Comparison of ENCODE assay signal across 20 mouse cellular contexts in genomic region chr13:41231389-41231983, GRCm38 (mm10). TPM values are rescaled to one million over a fixed set of nuclear protein-coding genes. Genes with fewer than 3 reads are reported as not detected.
DNase-seq lines count a peak whose midpoint lies in the region; ATAC-seq and TF ChIP-seq lines count a peak whose summit lies in the region.
"Had no signal": no experiment of that assay in that cellular context is flagged by ENCODE, and none has a peak within 500 bp of the region (broad histone marks: within the 10 kb centered on the region; RNA-seq: fewer than 3 reads in every experiment).

No protein-coding gene starts in this region.

- no peak for TF ChIP-seq CTCF in liver, adult 2 months (IDR thresholded peaks at IDR 0.05; ENCODE audit: low read depth, low read length)
- no peak for TF ChIP-seq CTCF in brain, embryonic 14.5 days (IDR thresholded peaks at IDR 0.05; ENCODE audit: borderline replicate concordance, extremely low read depth, insufficient read depth, insufficient read length)

- no peak overlapping the region for H3K27ac ChIP-seq in forebrain, embryonic 14.5 days (ENCODE audit: low read depth, low read length)
- H3K27ac ChIP-seq in forebrain, embryonic 11.5 days (ENCODE audit: low read depth, low read length), result no peak overlapping the region
- peak overlapping the region; percentile 55 for H3K27ac ChIP-seq in liver, adult 2 months (replicated peaks; ENCODE audit: insufficient read depth, low read depth, low read length)
- H3K27ac ChIP-seq: hindbrain, embryonic 10.5 days; intestine, embryonic 15.5 days; limb, embryonic 10.5 days; neural tube, embryonic 13.5 days had no signal

- ATAC-seq in forebrain, embryonic 14.5 days, result peak; percentile 88
- no peak for ATAC-seq in forebrain, embryonic 11.5 days (replicated peaks; ENCODE audit: low FRiP score)
- ATAC-seq: activated CD4-positive, CD25-positive, alpha-beta regulatory T cell, adult 4 months had no signal

- no peak overlapping the region for H3K9ac ChIP-seq in forebrain, embryonic 14.5 days (ENCODE audit: low read length)
- no peak overlapping the region for H3K9ac ChIP-seq in forebrain, embryonic 11.5 days (ENCODE audit: low read length)
- peak overlapping the region; percentile 12; the same call in 1 of the 2 replicates for H3K9ac ChIP-seq in liver, adult 2 months (ENCODE audit: low read depth, low read length)
- H3K9ac ChIP-seq: intestine, embryonic 15.5 days; neural tube, embryonic 13.5 days had no signal

- no peak overlapping the region for H3K4me2 ChIP-seq in forebrain, embryonic 14.5 days (ENCODE audit: low read length)
- H3K4me2 ChIP-seq in forebrain, embryonic 11.5 days (ENCODE audit: low read depth, low read length, severe bottlenecking), result no peak overlapping the region
- H3K4me2 ChIP-seq: neural tube, embryonic 13.5 days had no signal

- H3K4me1 ChIP-seq in forebrain, embryonic 14.5 days (ENCODE audit: control insufficient read depth, insufficient read depth, low read length), result no peaks in the 10 kb centered on the region
- no peaks in the 10 kb centered on the region for H3K4me1 ChIP-seq in forebrain, embryonic 11.5 days (replicated peaks; ENCODE audit: control insufficient read depth, insufficient read depth, low read length)
- H3K4me1 ChIP-seq in liver, adult 2 months (ENCODE audit: control insufficient read depth, insufficient read depth, low read length), result peaks cover 33% of the 10 kb centered on the region
- H3K4me1 ChIP-seq: hindbrain, embryonic 10.5 days; intestine, embryonic 15.5 days; limb, embryonic 10.5 days; neural tube, embryonic 13.5 days had no signal

- no peaks in the 10 kb centered on the region for H3K36me3 ChIP-seq in forebrain, embryonic 14.5 days (ENCODE audit: control insufficient read depth, insufficient read depth, low read length)
- no peaks in the 10 kb centered on the region for H3K36me3 ChIP-seq in forebrain, embryonic 11.5 days (ENCODE audit: control insufficient read depth, insufficient read depth, low read length)
- no peaks in the 10 kb centered on the region for H3K36me3 ChIP-seq in liver, adult 2 months (ENCODE audit: control insufficient read depth, insufficient read depth, low read length)
- H3K36me3 ChIP-seq: hindbrain, embryonic 10.5 days; intestine, embryonic 15.5 days; limb, embryonic 10.5 days; neural tube, embryonic 13.5 days had no signal

- no peaks in the 10 kb centered on the region for H3K9me3 ChIP-seq in forebrain, embryonic 14.5 days (replicated peaks; ENCODE audit: control insufficient read depth, low read length)
- no peaks in the 10 kb centered on the region for H3K9me3 ChIP-seq in forebrain, embryonic 11.5 days (ENCODE audit: control insufficient read depth, low read length)
- H3K9me3 ChIP-seq: hindbrain, embryonic 10.5 days; intestine, embryonic 15.5 days; limb, embryonic 10.5 days; neural tube, embryonic 13.5 days had no signal

- peak; percentile 94 for DNase-seq in forebrain, embryonic 14.5 days (ENCODE audit: low spot score)
- no peak for DNase-seq in forebrain, embryonic 11.5 days (ENCODE audit: low spot score)
- no peak for DNase-seq in liver, adult 2 months (ENCODE audit: extremely low read depth, low read depth, low spot score)
- DNase-seq in liver, result no peak
- DNase-seq in Muller cell, postnatal 12 days (ENCODE audit: inconsistent ontology term), result peak; percentile 16
- peak; percentile 95 for DNase-seq in brain, embryonic 14.5 days (ENCODE audit: low read depth)
- no peak for DNase-seq in MN1 (ENCODE audit: low spot score)
- DNase-seq in adrenal gland, adult 8-10 months, result no peak
- DNase-seq: retina, postnatal 1 day; thymus, postnatal 25 days had no signal

- no peak overlapping the region for H3K4me3 ChIP-seq in forebrain, embryonic 14.5 days (ENCODE audit: low read depth, low read length)
- H3K4me3 ChIP-seq in forebrain, embryonic 11.5 days (ENCODE audit: low read depth, low read length), result no peak overlapping the region
- H3K4me3 ChIP-seq in liver, adult 2 months (ENCODE audit: insufficient read depth, low read depth, low read length), result no peak overlapping the region
- H3K4me3 ChIP-seq: hindbrain, embryonic 10.5 days; intestine, embryonic 15.5 days; limb, embryonic 10.5 days; neural tube, embryonic 13.5 days had no signal

- H3K79me2 ChIP-seq in liver, adult 2 months (ENCODE audit: control insufficient read depth, insufficient read depth, low read length), result no peaks in the 10 kb centered on the region

- TF ChIP-seq POLR2A in liver, adult 2 months (IDR thresholded peaks at IDR 0.05; ENCODE audit: extremely low read depth, insufficient read depth, low read length), result no peak
- TF ChIP-seq POLR2A in brain, embryonic 14.5 days (IDR thresholded peaks at IDR 0.05; ENCODE audit: borderline replicate concordance, extremely low read depth, insufficient read depth, insufficient read length, poor library complexity, severe bottlenecking), result no peak

- WGBS in forebrain, embryonic 14.5 days, result 40% methylated on average over 12 of the region's 12 CpGs
- 90% methylated on average over 12 of the region's 12 CpGs for WGBS in forebrain, embryonic 11.5 days
- WGBS in liver, adult 2 months, result 81% methylated on average over 12 of the region's 12 CpGs

- no peaks in the 10 kb centered on the region for H3K27me3 ChIP-seq in forebrain, embryonic 14.5 days (replicated peaks; ENCODE audit: control insufficient read depth, insufficient read depth, low read length)
- no peaks in the 10 kb centered on the region for H3K27me3 ChIP-seq in forebrain, embryonic 11.5 days (ENCODE audit: control insufficient read depth, insufficient read depth, low read length)
- no peaks in the 10 kb centered on the region for H3K27me3 ChIP-seq in liver, adult 2 months (ENCODE audit: control insufficient read depth, insufficient read depth, low read length)
- H3K27me3 ChIP-seq: intestine, embryonic 15.5 days; neural tube, embryonic 13.5 days had no signal

RNA-seq across cellular contexts. Expression of gene Elovl2, which starts 11.3 kb away (rescaled TPM):
- polyA plus RNA-seq in forebrain, embryonic 14.5 days (2014; fragmentation: Nextera tagmentation; extraction: Ambion mirVana), result 41.8 and 45.6 TPM in 2 replicates
- 52.8 and 55.4 TPM in 2 replicates for polyA plus RNA-seq in forebrain, embryonic 11.5 days (2014; fragmentation: Nextera tagmentation; extraction: Ambion mirVana)
- total RNA-seq in liver, adult 2 months (2014; rRNA removed), result 287 and 443 TPM in 2 replicates
- polyA plus RNA-seq in liver, adult 2 months (2012; rRNA removed), result 157 and 182 TPM in 2 replicates
- polyA plus RNA-seq in brain, embryonic 14.5 days (2012; rRNA removed), result 35.0 and 39.5 TPM in 2 replicates
- under 1 TPM; 0.49 to 0.78 (median 0.52) TPM for total RNA-seq in adrenal gland, adult 8-10 months (2022)
- total RNA-seq: megakaryocyte, adult 5-6 weeks; MEL had no signal
- polyA plus RNA-seq: activated CD4-positive, CD25-positive, alpha-beta regulatory T cell, adult 4 months had no signal

RNA-seq across cellular contexts. Expression of gene Smim13, which starts 18.2 kb away (rescaled TPM):
- 18.3 and 20.1 TPM in 2 replicates for polyA plus RNA-seq in forebrain, embryonic 14.5 days (2014; fragmentation: Nextera tagmentation; extraction: Ambion mirVana)
- polyA plus RNA-seq in forebrain, embryonic 11.5 days (2014; fragmentation: Nextera tagmentation; extraction: Ambion mirVana), result 13.1 and 14.3 TPM in 2 replicates
- total RNA-seq in liver, adult 2 months (2014; rRNA removed), result 14.6 and 20.7 TPM in 2 replicates
- polyA plus RNA-seq in liver, adult 2 months (2012; rRNA removed), result 5.1 and 5.2 TPM in 2 replicates
- 17.3 and 24.5 TPM in 2 replicates for polyA plus RNA-seq in brain, embryonic 14.5 days (2012; rRNA removed)
- total RNA-seq in adrenal gland, adult 8-10 months (2022), result 10 to 100 TPM in 3 of 4 experiments, 1 to 10 TPM in 1; 10.0 to 12.2 (median 10.4) TPM

RNA-seq across cellular contexts. Expression of gene Gm17364, which starts 42.3 kb away (rescaled TPM):
- not detected in 2 replicates for polyA plus RNA-seq in forebrain, embryonic 14.5 days (2014; fragmentation: Nextera tagmentation; extraction: Ambion mirVana)
- not detected in 2 replicates for polyA plus RNA-seq in forebrain, embryonic 11.5 days (2014; fragmentation: Nextera tagmentation; extraction: Ambion mirVana)
- total RNA-seq in liver, adult 2 months (2014; rRNA removed), result not detected in 2 replicates
- polyA plus RNA-seq in liver, adult 2 months (2012; rRNA removed), result not detected in 2 replicates
- not detected in 2 replicates for polyA plus RNA-seq in brain, embryonic 14.5 days (2012; rRNA removed)
- total RNA-seq in adrenal gland, adult 8-10 months (2022), result not detected
- total RNA-seq: gastrocnemius, postnatal 4 days; megakaryocyte, adult 5-6 weeks; MEL had no signal
- polyA plus RNA-seq: activated CD4-positive, CD25-positive, alpha-beta regulatory T cell, adult 4 months; heart, embryonic 14.5 days; hindbrain, embryonic 10.5 days; intestine, embryonic 15.5 days; limb, embryonic 10.5 days; liver, embryonic 16.5 days; neural tube, embryonic 13.5 days had no signal

Comparison
In these comparisons a context has a peak if more than half of its experiments do, and no peak if none do; other contexts are left out.
1. DNase-seq: peak in forebrain, embryonic 14.5 days (single experiment), Muller cell, postnatal 12 days (single experiment) and brain, embryonic 14.5 days (single experiment); none in forebrain, embryonic 11.5 days (single experiment), liver, adult 2 months (single experiment), liver (single experiment), MN1 (single experiment) and adrenal gland, adult 8-10 months (single experiment).